Mouse (Mus musculus) liver, postnatal 0 days (tissue): ENCODE data around the gene Hoxa1. TPM values are rescaled to one million over a fixed set of nuclear protein-coding genes. Genes with fewer than 3 reads are reported as not detected.

ENCODE experiments used
- ATAC-seq: fragments of 200-750 bp; cut with Nextera tagmentation; 2 replicates; pipeline ENCODE4 v1.8.0; 2017; ENCODE audit warnings: mild to moderate bottlenecking, moderate library complexity
- DNase-seq: peaks from one replicate; pipeline ENCODE4 v3.0.0-alpha.2; 2016
- H3K27ac ChIP-seq: fragments of 300-500 bp; sonication (generic); 2 replicates; pipeline ENCODE4 v1.5.1; 2014; ENCODE audit warnings: antibody characterized with exemption, moderate library complexity, mild to moderate bottlenecking, low read depth
- H3K27me3 ChIP-seq: fragments of 300-500 bp; sonication (generic); 2 replicates; pipeline ENCODE4 v1.6.1; 2014; ENCODE audit warnings: low read length, control low read depth, mixed read lengths; ENCODE audit not compliant: insufficient read depth
- H3K36me3 ChIP-seq: fragments of 300-500 bp; sonication (generic); replicated peaks from 2 replicates; pipeline ENCODE4 v1.6.1; 2014; ENCODE audit warnings: mild to moderate bottlenecking, control low read depth, low read length, moderate library complexity, mixed read lengths; ENCODE audit not compliant: insufficient read depth
- H3K4me1 ChIP-seq: fragments of 300-500 bp; sonication (generic); 2 replicates; pipeline ENCODE4 v1.6.1; 2014; ENCODE audit warnings: antibody characterized with exemption, mild to moderate bottlenecking, control low read depth; ENCODE audit not compliant: insufficient read depth
- H3K4me2 ChIP-seq: fragments of 300-500 bp; sonication (generic); 2 replicates; pipeline ENCODE4 v1.6.1; 2014; ENCODE audit warnings: low read depth, mild to moderate bottlenecking, low read length, moderate library complexity, mixed read lengths
- H3K4me3 ChIP-seq: fragments of 300-500 bp; sonication (generic); 2 replicates; pipeline ENCODE4 v1.5.1; 2014; ENCODE audit warnings: low read depth, low read length
- H3K9ac ChIP-seq: fragments of 300-500 bp; sonication (generic); replicated peaks from 2 replicates; pipeline ENCODE4 v1.6.1; 2014; ENCODE audit warnings: mild to moderate bottlenecking, moderate library complexity
- H3K9me3 ChIP-seq: fragments of 300-500 bp; sonication (generic); 2 replicates; pipeline ENCODE4 v1.6.1; 2016; ENCODE audit warnings: mild to moderate bottlenecking, control low read depth, low read length, mixed read lengths
- CTCF ChIP-seq: sonication (generic); IDR thresholded peaks from 2 replicates; pipeline ENCODE4 v1.5.1; 2016; ENCODE audit warnings: antibody characterized with exemption, low read depth
- EP300 ChIP-seq: IDR thresholded peaks from 2 replicates; pipeline ENCODE4 v1.6.1; 2016; ENCODE audit warnings: antibody characterized with exemption, low read depth, mild to moderate bottlenecking
- WGBS: fragments of 180-500 bp; shearing (Covaris S2); extraction: QIAGEN DNeasy Blood & Tissue Kit; methylation state at CpG from one replicate; pipeline ENCODE4 v1.1.7; 2014; ENCODE audit not compliant: insufficient replicate concordance; 5-methylcytosine and 5-hydroxymethylcytosine counted together
- polyA plus RNA-seq: library from polyadenylated mRNA; unstranded; fragments of >200 nt; fragmentation: Nextera tagmentation; extraction: Ambion mirVana; gene quantifications from 2 replicates; pipeline ENCODE4 v1.2.1, GENCODE M21; 2015

Hoxa1 gene
- 0.11 and 0.16 TPM in 2 replicates for polyA plus RNA-seq

DNA sequence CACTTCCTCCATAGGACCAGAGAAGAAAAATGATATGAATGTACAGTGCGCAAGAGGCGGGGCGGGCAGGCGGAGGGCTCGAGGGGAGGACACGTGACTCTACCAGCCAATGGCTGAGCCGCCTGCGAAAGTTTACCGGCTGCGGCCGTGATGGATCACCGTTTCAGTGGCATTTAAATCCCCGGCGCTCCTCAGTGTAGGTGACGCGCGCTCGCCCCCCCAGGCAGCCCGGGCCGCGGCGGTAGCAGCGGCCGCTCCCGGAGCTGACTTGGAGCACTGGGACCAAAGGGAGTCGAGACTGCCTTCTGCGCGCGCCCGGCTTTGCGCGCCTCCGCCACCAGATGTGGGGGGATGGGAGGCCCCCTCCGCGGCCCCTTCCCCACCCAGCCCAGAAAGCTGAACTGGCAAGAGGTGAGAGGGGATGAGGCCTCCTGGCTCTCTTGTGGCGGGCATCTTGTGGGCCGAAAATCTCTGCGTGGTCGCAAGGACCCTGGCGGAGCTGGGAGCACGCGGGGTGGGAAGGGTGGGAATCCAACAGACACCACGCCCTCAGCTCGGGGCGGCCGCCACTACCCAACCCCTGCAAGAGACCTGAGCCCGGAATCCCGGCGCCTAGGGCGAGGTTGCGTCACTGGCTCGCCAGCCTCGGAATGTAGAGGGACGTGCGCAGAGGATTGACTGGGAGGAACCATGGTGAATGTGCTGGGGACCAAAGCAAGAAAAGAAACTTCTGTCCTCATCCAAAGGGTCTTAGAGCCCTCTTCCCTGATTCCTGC lies at the start of gene Hoxa1:
Gene Hoxa1 (minus strand): TSS at position 42 of the 776 bp plus-strand sequence.
- TF ChIP-seq CTCF (no peak), EP300 (no peak)
- H3K36me3 ChIP-seq = no peaks in the 10 kb centered on the region
- no peaks in the 10 kb centered on the region for H3K9me3 ChIP-seq
- H3K4me3 ChIP-seq = peak within 1 kb of the TSS; percentile 63
- under 1% methylated on average over 54 of the region's 55 CpGs for WGBS
- peaks cover 9% of the 10 kb centered on the region for H3K4me1 ChIP-seq
- H3K27ac ChIP-seq = peak within 1 kb of the TSS; percentile 72
- peaks cover 91% of the 10 kb centered on the region for H3K27me3 ChIP-seq
- peak within 1 kb of the TSS; percentile 93 for H3K4me2 ChIP-seq
- DNase-seq = peak; percentile 72
- peak within 1 kb of the TSS; percentile 50 for H3K9ac ChIP-seq
- ATAC-seq = peak; percentile 77

DNA sequence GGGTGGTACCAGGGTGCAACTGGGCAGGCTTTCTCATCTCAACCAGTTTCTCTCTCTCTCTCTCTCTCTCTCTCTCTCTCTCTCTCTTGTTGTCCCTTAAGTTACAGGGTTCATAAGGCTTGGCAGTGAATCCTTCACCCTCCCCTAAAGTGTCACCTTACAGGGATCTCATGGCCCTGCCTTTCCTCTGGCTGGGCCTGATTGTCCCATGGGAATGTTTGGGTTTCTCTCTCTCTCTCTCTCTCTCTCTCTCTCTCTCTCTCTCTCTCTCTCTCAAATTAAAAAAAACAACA lies 49.5 kb upstream of the Hoxa1 start:
- TF ChIP-seq EP300 = no peak
- TF ChIP-seq CTCF = no peak
- no peak for ATAC-seq
- no peak overlapping the region for H3K4me3 ChIP-seq
- H3K27ac ChIP-seq = no peak overlapping the region
- no peak overlapping the region for H3K9ac ChIP-seq
- peaks cover 6% of the 10 kb centered on the region for H3K4me1 ChIP-seq
- no peaks in the 10 kb centered on the region for H3K9me3 ChIP-seq
- H3K36me3 ChIP-seq = no peaks in the 10 kb centered on the region
- no peak overlapping the region for H3K4me2 ChIP-seq
- H3K27me3 ChIP-seq = peaks cover 97% of the 10 kb centered on the region
- DNase-seq = no peak

DNA sequence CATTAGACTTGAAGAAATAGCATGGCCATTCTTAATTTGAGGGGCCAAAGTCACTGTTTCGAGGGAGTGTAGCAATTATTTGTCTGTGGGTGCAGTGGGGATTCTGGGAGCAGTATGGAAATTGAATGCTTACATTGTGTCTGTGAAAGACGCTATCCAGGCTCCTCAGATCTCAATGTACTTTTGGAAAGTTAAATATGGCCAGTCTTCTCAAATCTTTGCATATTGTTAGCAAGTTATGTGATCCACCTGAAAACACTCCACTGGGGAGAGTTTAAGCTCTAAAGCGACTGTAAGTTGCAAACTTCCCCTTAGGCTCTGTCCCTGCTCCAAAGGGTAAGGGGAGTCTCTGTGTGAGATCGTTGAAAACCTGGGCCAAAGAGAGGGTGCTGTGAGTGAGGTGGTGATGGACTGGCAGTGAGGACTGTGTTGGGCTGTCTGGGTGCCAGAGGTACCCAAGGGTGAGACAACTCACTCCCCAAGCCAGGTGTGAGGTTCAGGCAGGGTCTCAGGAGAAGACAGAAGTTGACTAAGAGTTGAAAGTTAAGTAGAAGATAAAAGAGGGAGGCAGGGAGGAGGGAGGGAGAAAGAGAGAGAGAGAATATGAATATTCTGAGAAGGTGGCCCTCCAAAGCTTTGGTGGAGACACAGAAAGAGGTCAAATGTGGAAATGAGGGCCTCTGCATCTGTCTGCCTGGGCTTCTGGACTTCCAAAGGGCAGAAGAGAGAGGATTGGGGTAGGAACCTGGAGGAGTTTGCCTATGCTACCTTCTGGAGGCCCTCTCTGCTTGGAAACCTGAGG lies 49.0 kb upstream of the Hoxa1 start:
- no peak for DNase-seq

DNA sequence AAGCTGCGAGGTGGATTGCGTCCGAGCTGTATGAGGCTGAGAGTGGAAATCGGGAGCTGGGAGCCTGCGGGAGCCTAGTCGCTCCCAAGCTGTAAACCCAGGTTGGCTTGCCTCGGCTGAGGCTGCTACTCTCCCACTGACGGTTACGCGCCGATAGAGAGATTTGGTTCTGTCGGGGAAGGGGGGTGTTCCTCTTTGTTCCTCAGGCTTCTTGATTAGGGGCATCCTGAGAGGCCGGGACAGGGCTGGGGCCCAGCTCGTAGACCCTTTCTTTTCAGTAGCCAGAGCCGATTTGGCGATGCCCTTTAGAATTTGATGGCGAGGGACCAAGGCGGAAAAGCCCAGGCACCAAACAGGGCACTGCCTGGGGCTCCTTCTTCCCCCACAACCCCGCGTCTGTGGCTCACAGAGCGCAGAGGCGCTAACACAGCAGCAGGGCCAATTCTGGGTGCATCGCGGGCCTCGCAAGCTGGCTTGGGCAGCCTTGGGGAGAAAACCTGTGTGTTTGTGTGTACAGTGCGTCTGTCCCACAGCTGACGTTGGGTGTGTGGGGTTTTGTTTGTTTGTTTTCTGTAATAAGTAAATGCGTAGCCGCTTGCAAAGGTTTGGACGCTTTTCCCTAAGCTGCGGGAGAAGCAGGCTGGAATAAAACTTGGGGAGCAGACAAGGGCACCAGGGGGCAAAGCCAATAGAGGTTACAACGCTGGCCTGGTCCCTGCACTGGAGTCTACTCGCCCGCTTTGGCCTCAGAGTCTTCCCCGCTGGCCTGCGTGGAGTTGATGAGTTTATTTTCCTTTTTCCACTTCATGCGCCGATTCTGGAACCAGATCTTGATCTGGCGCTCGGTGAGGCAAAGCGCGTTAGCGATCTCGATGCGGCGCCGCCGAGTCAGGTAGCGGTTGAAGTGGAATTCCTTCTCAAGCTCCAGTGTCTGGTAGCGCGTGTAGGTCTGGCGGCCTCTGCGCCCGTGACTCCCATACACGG lies 47.8 kb upstream of the Hoxa1 start:
- no peak overlapping the region for H3K4me2 ChIP-seq
- WGBS = 52% methylated on average over 55 of the region's 55 CpGs
- peaks cover 6% of the 10 kb centered on the region; the same call in 1 of the 2 replicates for H3K4me1 ChIP-seq
- ATAC-seq = no peak
- no peak overlapping the region for H3K27ac ChIP-seq
- no peaks in the 10 kb centered on the region for H3K9me3 ChIP-seq
- no peaks in the 10 kb centered on the region for H3K36me3 ChIP-seq
- H3K4me3 ChIP-seq = no peak overlapping the region
- H3K9ac ChIP-seq = no peak overlapping the region
- DNase-seq = no peak
- peaks cover 93% of the 10 kb centered on the region for H3K27me3 ChIP-seq
- no peak for TF ChIP-seq EP300
- TF ChIP-seq CTCF = no peak

More for the DNA sequence above, 49.0 kb upstream of the Hoxa1 start:
- H3K9ac ChIP-seq = no peak overlapping the region
- no peaks in the 10 kb centered on the region for H3K36me3 ChIP-seq
- no peak overlapping the region for H3K27ac ChIP-seq
- peaks cover 95% of the 10 kb centered on the region for H3K27me3 ChIP-seq
- no peaks in the 10 kb centered on the region for H3K9me3 ChIP-seq
- WGBS = 35% methylated on average over 4 of the region's 4 CpGs
- TF ChIP-seq EP300 = no peak
- no peak for TF ChIP-seq CTCF
- peaks cover 6% of the 10 kb centered on the region; the same call in 1 of the 2 replicates for H3K4me1 ChIP-seq
- H3K4me2 ChIP-seq = no peak overlapping the region
- ATAC-seq = no peak
- no peak overlapping the region for H3K4me3 ChIP-seq

DNA sequence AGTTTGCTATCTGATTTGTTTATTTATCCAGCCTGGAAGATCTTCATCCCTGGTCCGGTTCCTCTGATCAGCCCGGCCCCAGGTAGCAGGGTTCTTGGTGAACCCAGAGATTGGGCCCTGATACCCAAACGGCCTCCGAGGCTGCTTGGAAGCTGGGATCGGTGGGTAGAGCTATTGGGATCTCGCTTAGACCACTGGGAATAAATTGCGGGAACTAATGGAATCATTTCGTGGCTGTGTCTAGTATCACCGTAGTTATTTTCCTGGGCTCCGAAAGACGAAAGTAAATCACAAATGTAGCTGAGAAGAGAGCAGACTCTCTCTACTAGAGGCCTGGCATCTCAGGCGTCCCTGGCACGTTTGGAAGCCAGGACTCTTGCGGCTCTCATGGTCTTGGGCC lies 47.1 kb upstream of the Hoxa1 start:
- no peak overlapping the region for H3K27ac ChIP-seq
- no peak for ATAC-seq
- H3K36me3 ChIP-seq = no peaks in the 10 kb centered on the region
- no peak overlapping the region for H3K4me3 ChIP-seq
- H3K4me2 ChIP-seq = no peak overlapping the region
- peaks cover 93% of the 10 kb centered on the region for H3K27me3 ChIP-seq
- no peak for DNase-seq
- WGBS = 53% methylated on average over 14 of the region's 14 CpGs
- TF ChIP-seq EP300 (no peak), CTCF (no peak)
- H3K9ac ChIP-seq = no peak overlapping the region
- peaks cover 6% of the 10 kb centered on the region; the same call in 1 of the 2 replicates for H3K4me1 ChIP-seq
- H3K9me3 ChIP-seq = no peaks in the 10 kb centered on the region
